Mouse (Mus musculus) MEL (cell line): Measurements from ENCODE around the gene Gm20696.

ENCODE experiments used
- BHLHE40 ChIP-seq: IDR thresholded peaks from 2 replicates; pipeline ENCODE4 v1.6.1; 2012; ENCODE audit warnings: low read depth, mild to moderate bottlenecking, inconsistent platforms, low read length, improper control_type of control experiment, borderline replicate concordance
- USF1 ChIP-seq: IDR thresholded peaks from 2 replicates; pipeline ENCODE4 v1.6.1; 2014; ENCODE audit warnings: low read depth, mild to moderate bottlenecking, inconsistent platforms, low read length, improper control_type of control experiment, moderate library complexity

GRCm38 (mm10) chr6:99658586-99658985 is 8.0 kb downstream of the Gm20696 start:
- TF ChIP-seq BHLHE40 (no peak), USF1 (no peak)
